Mouse (Mus musculus): ENCODE measurements around the gene Tnfsf9.

Gene Tnfsf9

GRCm38 (mm10) chr17:57135635-57136034 lies 30.5 kb downstream of the Tnfsf9 start:
- DNase-seq = no peak

GRCm38 (mm10) chr17:57138676-57139075 lies 33.6 kb downstream of the Tnfsf9 start:
- no peak for DNase-seq

GRCm38 (mm10) chr17:57139708-57140107 lies 34.6 kb downstream of the Tnfsf9 start:
- no peak for DNase-seq

- DNase-seq = no peak
Measured at GRCm38 (mm10) chr17:57143704-57144103, 38.6 kb downstream of the Tnfsf9 start.

GRCm38 (mm10) chr17:57145115-57145514 lies 40.0 kb downstream of the Tnfsf9 start:
- DNase-seq = no peak

- DNase-seq = no peak
Measured at GRCm38 (mm10) chr17:57148343-57148742, 43.2 kb downstream of the Tnfsf9 start.

GRCm38 (mm10) chr17:57148994-57149803 lies 44.1 kb downstream of the Tnfsf9 start, which contains the start of gene Cd70:
Gene Cd70 (minus strand): TSS chr17:57149777.
- DNase-seq = no peak

- no peak for DNase-seq
Measured at GRCm38 (mm10) chr17:57153006-57153405, 47.9 kb downstream of the Tnfsf9 start.

GRCm38 (mm10) chr17:57153787-57154186 lies 48.7 kb downstream of the Tnfsf9 start:
- no peak for DNase-seq

Measured in liver (tissue).